Mouse (Mus musculus) MEL (cell line): Measurements from ENCODE around the gene Arhgef7. TPM values are rescaled to one million over a fixed set of nuclear protein-coding genes. Genes with fewer than 3 reads are reported as not detected.

Experiments
- DNase-seq: peaks from one replicate; pipeline ENCODE4 v3.0.0; 2011; ENCODE audit warnings: low read depth, low spot score
- H3K27ac ChIP-seq: 2 replicates; pipeline ENCODE4 v1.5.1; 2012; ENCODE audit warnings: low read depth, mild to moderate bottlenecking, control low read depth, low read length, moderate library complexity; ENCODE audit not compliant: control insufficient read depth
- H3K27me3 ChIP-seq, 2 experiments: fragments of 150-350 bp in 1 of 2; sonication (generic) in 1 of 2; 2 replicates each; pipeline ENCODE4 v1.6.1; 2012; ENCODE audit warnings: low read length in 2 of 2, mild to moderate bottlenecking in 2 of 2, improper control_type of control experiment in 1 of 2, moderate library complexity in 1 of 2; ENCODE audit not compliant: insufficient read depth in 2 of 2, control insufficient read depth in 1 of 2
- H3K36me3 ChIP-seq, 2 experiments: 2 replicates each; pipeline ENCODE4 v1.6.1; 2012 to 2014; ENCODE audit warnings: low read length in 2 of 2, improper control_type of control experiment in 1 of 2, inconsistent platforms in 1 of 2, mild to moderate bottlenecking in 1 of 2; ENCODE audit not compliant: insufficient read depth in 2 of 2, control insufficient read depth in 1 of 2
- H3K4me1 ChIP-seq, 2 experiments: fragments of 150-350 bp in 1 of 2; sonication (generic) in 1 of 2; 2 replicates each; pipeline ENCODE4 v1.6.1; 2012; ENCODE audit warnings: low read length in 2 of 2, improper control_type of control experiment in 1 of 2, mild to moderate bottlenecking in 1 of 2; ENCODE audit not compliant: insufficient read depth in 2 of 2, control insufficient read depth in 1 of 2
- H3K4me3 ChIP-seq, 2 experiments: fragments of 150-350 bp in 1 of 2; sonication (generic) in 1 of 2; 2 replicates each; pipeline ENCODE4 v1.5.1; 2012; ENCODE audit warnings: low read depth in 2 of 2, low read length in 2 of 2, mild to moderate bottlenecking in 2 of 2, moderate library complexity in 2 of 2, control low read depth in 1 of 2, improper control_type of control experiment in 1 of 2; ENCODE audit not compliant: control insufficient read depth in 1 of 2, insufficient read depth in 1 of 2
- H3K79me2 ChIP-seq: 2 replicates; pipeline ENCODE4 v1.6.1; 2012; ENCODE audit warnings: mild to moderate bottlenecking, low read length, moderate library complexity; ENCODE audit not compliant: control insufficient read depth, poor library complexity, insufficient read depth
- H3K9ac ChIP-seq: 2 replicates; pipeline ENCODE4 v1.6.1; 2012; ENCODE audit warnings: low read depth, mild to moderate bottlenecking, control low read depth, low read length, moderate library complexity; ENCODE audit not compliant: control insufficient read depth, poor library complexity, severe bottlenecking
- H3K9me3 ChIP-seq: fragments of 150-350 bp; sonication (generic); replicated peaks from 2 replicates; pipeline ENCODE4 v1.6.1; 2012; ENCODE audit warnings: mild to moderate bottlenecking, low read length, improper control_type of control experiment, moderate library complexity; ENCODE audit not compliant: insufficient read depth
- BHLHE40 ChIP-seq: IDR thresholded peaks from 2 replicates; pipeline ENCODE4 v1.6.1; 2012; ENCODE audit warnings: low read depth, mild to moderate bottlenecking, inconsistent platforms, low read length, improper control_type of control experiment, borderline replicate concordance
- E2F4 ChIP-seq: IDR thresholded peaks from 2 replicates; pipeline ENCODE4 v1.6.1; 2011; ENCODE audit warnings: low read depth, low read length, improper control_type of control experiment, borderline replicate concordance
- EP300 ChIP-seq, 2 experiments: IDR thresholded peaks; 2 replicates each; pipeline ENCODE4 v1.6.1; 2011; ENCODE audit warnings: improper control_type of control experiment in 2 of 2, low read length in 2 of 2, low read depth in 1 of 2, mild to moderate bottlenecking in 1 of 2
- GATA1 ChIP-seq: IDR thresholded peaks from 2 replicates; pipeline ENCODE4 v1.6.1; 2011; ENCODE audit warnings: low read depth, low read length, improper control_type of control experiment
- JUND ChIP-seq: IDR thresholded peaks from 2 replicates; pipeline ENCODE4 v1.6.1; 2011; ENCODE audit warnings: low read depth, mild to moderate bottlenecking, improper control_type of control experiment, low read length
- MAFK ChIP-seq: IDR thresholded peaks from 2 replicates; pipeline ENCODE4 v1.6.1; 2011; ENCODE audit warnings: low read depth, mild to moderate bottlenecking, low read length, improper control_type of control experiment, borderline replicate concordance
- MAX ChIP-seq: IDR thresholded peaks from 2 replicates; pipeline ENCODE4 v1.6.1; 2011; ENCODE audit warnings: low read length, improper control_type of control experiment
- MEF2A ChIP-seq: IDR thresholded peaks from 2 replicates; pipeline ENCODE4 v1.6.1; 2014; ENCODE audit warnings: low read depth, mild to moderate bottlenecking, inconsistent platforms, low read length, improper control_type of control experiment; ENCODE audit not compliant: poor library complexity, insufficient replicate concordance, severe bottlenecking; ENCODE audit errors: extremely low read depth
- MYC ChIP-seq: IDR thresholded peaks from 2 replicates; pipeline ENCODE4 v1.6.1; 2011; ENCODE audit warnings: low read depth, mild to moderate bottlenecking, low read length, improper control_type of control experiment, moderate library complexity
- NELFE ChIP-seq: IDR thresholded peaks from 2 replicates; pipeline ENCODE4 v1.6.1; 2011; ENCODE audit warnings: low read depth, low read length, improper control_type of control experiment
- RCOR1 ChIP-seq: IDR thresholded peaks from 2 replicates; pipeline ENCODE4 v1.6.1; 2012; ENCODE audit warnings: low read depth, mild to moderate bottlenecking, inconsistent platforms, low read length, improper control_type of control experiment
- SIN3A ChIP-seq: IDR thresholded peaks from 2 replicates; pipeline ENCODE4 v1.6.1; 2012; ENCODE audit warnings: low read length, improper control_type of control experiment, inconsistent platforms
- SMC3 ChIP-seq: IDR thresholded peaks from 2 replicates; pipeline ENCODE4 v1.6.1; 2011; ENCODE audit warnings: low read depth, low read length, improper control_type of control experiment
- TAL1 ChIP-seq: IDR thresholded peaks from 2 replicates; pipeline ENCODE4 v1.6.1; 2012; ENCODE audit warnings: mild to moderate bottlenecking, inconsistent platforms, low read length, moderate library complexity, mixed read lengths
- TCF12 ChIP-seq: IDR thresholded peaks from 2 replicates; pipeline ENCODE4 v1.6.1; 2014; ENCODE audit warnings: low read depth, mild to moderate bottlenecking, inconsistent platforms, low read length, improper control_type of control experiment, moderate library complexity
- UBTF ChIP-seq: IDR thresholded peaks from 2 replicates; pipeline ENCODE4 v1.6.1; 2012; ENCODE audit warnings: low read depth, mild to moderate bottlenecking, inconsistent platforms, low read length, improper control_type of control experiment, moderate library complexity, borderline replicate concordance; ENCODE audit not compliant: insufficient read depth
- USF1 ChIP-seq: IDR thresholded peaks from 2 replicates; pipeline ENCODE4 v1.6.1; 2014; ENCODE audit warnings: low read depth, mild to moderate bottlenecking, inconsistent platforms, low read length, improper control_type of control experiment, moderate library complexity
- USF2 ChIP-seq, 2 experiments: IDR thresholded peaks; 2 replicates each; pipeline ENCODE4 v1.6.1; 2011 to 2012; ENCODE audit warnings: improper control_type of control experiment in 2 of 2, low read length in 2 of 2, borderline replicate concordance in 1 of 2, inconsistent platforms in 1 of 2, low read depth in 1 of 2, mild to moderate bottlenecking in 1 of 2; ENCODE audit not compliant: insufficient read depth in 1 of 2
- ZMIZ1 ChIP-seq: IDR thresholded peaks from 2 replicates; pipeline ENCODE4 v1.6.1; 2012; ENCODE audit warnings: low read depth, mild to moderate bottlenecking, inconsistent platforms, low read length, improper control_type of control experiment, moderate library complexity
- ZNF384 ChIP-seq: IDR thresholded peaks from 2 replicates; pipeline ENCODE4 v1.6.1; 2012; ENCODE audit warnings: low read depth, mild to moderate bottlenecking, inconsistent platforms, low read length, improper control_type of control experiment
- polyA plus RNA-seq, 2 experiments: library from polyadenylated mRNA; stranded (reverse) in 1 of 2; unstranded in 1 of 2; fragments of >175 nt in 1 of 2; fragments of >200 nt in 1 of 2; gene quantifications; 2 replicates each; pipeline versions ENCODE4 v1.2.1 to v1.2.4; 2012; ENCODE audit warnings: low replicate concordance in 2 of 2, low read depth in 1 of 2; ENCODE audit not compliant: insufficient read length in 2 of 2, insufficient read depth in 1 of 2, missing spikeins in 1 of 2
- total RNA-seq: library from RNA; depleted of rRNA; stranded (reverse); fragments of 300-350 nt; gene quantifications from 2 replicates; pipeline ENCODE4 v1.2.3, GENCODE M21; 2012

Gene Arhgef7
- total and polyA plus RNA-seq, 3 experiments = 21.0 to 36.8 TPM; not detected in 1

GRCm38 (mm10) chr8:11743580-11743979 lies 16.1 kb downstream of the Arhgef7 start:
- Histone ChIP-seq H3K36me3 (no peaks in the 10 kb centered on the region), H3K9me3 (no peaks in the 10 kb centered on the region), H3K79me2 (no peaks in the 10 kb centered on the region), H3K9ac (no peak overlapping the region), H3K27me3 (peaks cover 0 to 1% of the 10 kb centered on the region in 2 experiments; a peak in 2 of 4 replicates), H3K27ac (no peak overlapping the region), H3K4me1 (no peaks in the 10 kb centered on the region), H3K4me3 (no peak overlapping the region)
- TF ChIP-seq MYC (no peak), MAFK (no peak), RCOR1 (no peak), ZNF384 (no peak), E2F4 (no peak), MAX (no peak), ZMIZ1 (no peak), TAL1 (no peak), MEF2A (no peak), JUND (no peak), USF2 (IDR thresholded peaks at IDR 0.05; ENCODE audit: borderline replicate concordance in 1 of 2, insufficient read depth in 1 of 2, low read depth in 1 of 2, low read length in 2 of 2) (no peak), GATA1 (no peak), UBTF (no peak), EP300 (IDR thresholded peaks at IDR 0.05; ENCODE audit: low read depth in 1 of 2, low read length in 2 of 2) (no peak)
- no peak for DNase-seq

- H3K27me3 ChIP-seq = peaks cover 0 to 1% of the 10 kb centered on the region in 2 experiments; a peak in 2 of 4 replicates
Observed at GRCm38 (mm10) chr8:11746850-11747600, 19.5 kb downstream of the Arhgef7 start.

More at GRCm38 (mm10) chr8:11746850-11747600, 19.5 kb downstream of the Arhgef7 start:
- no peaks in the 10 kb centered on the region for H3K79me2 ChIP-seq
- no peak overlapping the region for H3K27ac ChIP-seq
- DNase-seq = no peak
- TF ChIP-seq TCF12 (no peak), BHLHE40 (no peak), SIN3A (no peak), USF1 (no peak), SMC3 (no peak), MAX (no peak), NELFE (no peak), UBTF (no peak)
- no peaks in the 10 kb centered on the region for H3K4me1 ChIP-seq
- no peak overlapping the region for H3K4me3 ChIP-seq
- H3K36me3 ChIP-seq = no peaks in the 10 kb centered on the region
- no peaks in the 10 kb centered on the region for H3K9me3 ChIP-seq
- H3K9ac ChIP-seq = no peak overlapping the region
